Mouse (Mus musculus) heart, adult 2 months (tissue): Measurements from ENCODE around the gene Plppr5.

ENCODE experiments used
- CTCF ChIP-seq: fragments of 200-600 bp; IDR thresholded peaks from 2 replicates; pipeline ENCODE4 v1.8.1; 2022; ENCODE audit warnings: antibody characterized with exemption, mild to moderate bottlenecking, moderate library complexity
- EP300 ChIP-seq: fragments of 200-500 bp; IDR thresholded peaks from 2 replicates; pipeline ENCODE4 v1.6.1; 2011; ENCODE audit warnings: low read depth, low read length, control low read depth; ENCODE audit not compliant: insufficient read depth
- POLR2A ChIP-seq: fragments of 200-500 bp; IDR thresholded peaks from 2 replicates; pipeline ENCODE4 v1.6.1; 2011; ENCODE audit warnings: mild to moderate bottlenecking, low read depth, low read length, control low read depth; ENCODE audit not compliant: insufficient read depth

DNA sequence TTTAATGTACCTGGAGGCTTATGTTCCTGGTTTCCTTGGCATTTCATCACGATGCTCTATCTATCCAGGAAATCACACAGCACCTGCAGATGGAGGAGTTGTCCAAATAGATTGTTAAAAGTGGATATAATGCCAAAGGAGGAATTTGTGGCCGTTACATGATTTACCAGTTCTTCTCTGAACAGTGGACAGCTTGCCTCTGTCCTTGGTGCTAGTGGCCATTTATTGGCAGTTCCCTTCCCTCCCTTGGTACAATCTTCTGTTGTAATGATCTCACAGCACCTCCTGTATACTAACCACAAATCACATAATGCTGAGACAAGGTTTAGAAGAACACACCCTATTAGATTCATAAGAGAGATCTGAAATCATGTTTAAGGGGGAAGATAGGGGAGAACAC lies 55.7 kb downstream of the Plppr5 start:
- TF ChIP-seq POLR2A = no peak
- no peak for TF ChIP-seq CTCF
- no peak for TF ChIP-seq EP300
